Mouse (Mus musculus) CD4-positive, CD25-positive, alpha-beta regulatory T cell, adult 9 weeks (primary cell): ENCODE measurements around the gene Mapk8. TPM values are rescaled to one million over a fixed set of nuclear protein-coding genes. Genes with fewer than 3 reads are reported as not detected.

Experiments
- polyA plus RNA-seq: library from polyadenylated mRNA; unstranded; fragments of 100-300 nt; shearing (Covaris generic); gene quantifications from one replicate; pipeline ENCODE4 v1.2.1, GENCODE M21; 2017

Mapk8 gene
- polyA plus RNA-seq: 10.0 TPM

GRCm38 (mm10) chr14:33447027-33447569 lies at the start of gene Mapk8:
Gene Mapk8, minus strand, starts transcription at chr14:33447158.

GRCm38 (mm10) chr14:33471331-33471730 lies 24.4 kb upstream of the Mapk8 start, which contains the start of gene Frmpd2:
Gene Frmpd2, plus strand, starts transcription at chr14:33471696.

Other genes with a start within 250 kb of the Mapk8 start
- gene Arhgap22, start 233.1 kb downstream of the Mapk8 start, polyA plus RNA-seq: 0.20 TPM
- not detected for gene Frmpd2, start 24.5 kb upstream of the Mapk8 start, polyA plus RNA-seq
- not detected for gene Ptpn20, start 142.0 kb upstream of the Mapk8 start, polyA plus RNA-seq